Mouse (Mus musculus): ENCODE results near the gene Riok2.

Riok2 gene

DNA sequence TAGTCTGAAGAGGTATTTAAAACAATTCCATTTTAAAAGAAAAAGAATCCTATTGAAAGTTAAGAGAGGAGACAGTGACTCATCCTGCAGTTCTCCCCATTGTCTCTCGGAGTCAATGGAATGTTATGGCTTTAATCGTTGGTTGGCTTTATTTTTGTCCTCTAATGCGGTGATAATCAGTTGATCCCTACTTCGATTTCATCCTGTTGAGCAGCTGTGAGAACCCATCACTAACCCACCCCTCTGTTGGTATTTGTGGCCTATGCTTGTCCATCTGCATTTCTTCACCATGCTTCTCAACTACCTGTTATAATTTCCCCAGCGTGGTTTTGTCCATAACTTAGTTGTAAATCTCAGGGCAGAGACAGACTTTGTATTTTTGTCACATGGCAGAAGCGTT is 34.0 kb downstream of the Riok2 start:
- DNase-seq (ENCODE audit: low read depth, low spot score): no peak

DNA sequence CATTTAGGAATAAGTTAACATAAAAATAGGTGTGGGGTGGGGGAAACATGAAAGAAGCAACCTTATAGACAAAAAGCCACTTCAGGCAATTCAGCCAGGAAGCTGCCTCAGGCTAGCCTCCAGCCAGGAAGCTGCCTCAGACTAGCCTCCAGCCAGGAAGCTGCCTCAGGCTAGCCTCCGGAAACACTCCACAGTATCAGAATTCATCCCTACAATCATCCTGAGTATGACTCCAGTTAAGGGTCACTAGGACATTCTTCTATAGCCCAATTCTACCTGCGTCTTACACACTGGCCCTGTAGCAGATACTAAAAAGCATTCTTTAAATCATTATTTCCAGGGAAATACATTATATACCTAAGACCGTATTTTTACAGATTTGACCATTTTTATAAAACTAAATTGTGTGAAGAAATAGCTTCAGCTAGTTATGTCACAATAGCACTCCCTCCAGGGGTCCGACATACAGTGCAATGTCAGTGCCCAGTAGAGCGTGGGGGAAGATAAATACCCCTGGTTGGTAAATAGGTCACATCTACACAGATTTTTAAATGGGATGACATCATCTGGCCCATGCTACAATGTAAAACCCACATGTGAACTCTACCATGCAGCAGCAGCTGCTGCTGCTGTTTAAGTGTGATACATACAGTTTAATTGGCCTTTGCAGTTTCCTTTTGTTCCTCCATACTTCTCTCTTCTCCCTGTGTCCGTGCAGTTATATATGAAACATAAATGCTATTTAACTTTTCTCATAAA is 34.8 kb downstream of the Riok2 start:
- DNase-seq (ENCODE audit: low read depth, low spot score): peak; percentile 63

GRCm38 (mm10) chr17:17409601-17410000 is 35.5 kb downstream of the Riok2 start:
- DNase-seq (ENCODE audit: low read depth, low spot score): no peak

DNA sequence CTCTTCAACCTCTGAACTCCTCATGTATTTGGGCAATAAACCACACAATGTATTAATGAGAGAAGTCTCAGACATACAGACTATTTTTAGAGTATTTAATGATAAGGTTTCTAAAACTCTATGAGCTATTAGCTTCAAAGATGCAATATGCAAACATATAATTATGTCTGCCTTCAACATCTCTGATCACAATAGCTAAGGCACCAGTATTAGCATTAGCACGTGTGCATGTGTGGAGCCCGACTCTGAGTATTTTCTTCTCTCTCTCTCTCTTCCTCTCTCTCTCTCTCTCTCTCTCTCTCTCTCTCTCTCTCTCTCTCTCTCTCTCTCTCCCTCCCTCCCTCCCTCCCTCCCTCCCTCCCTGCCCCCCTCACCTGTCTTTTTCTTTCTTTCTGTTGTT is 37.3 kb downstream of the Riok2 start:
- DNase-seq (ENCODE audit: low read depth, low spot score): no peak

DNA sequence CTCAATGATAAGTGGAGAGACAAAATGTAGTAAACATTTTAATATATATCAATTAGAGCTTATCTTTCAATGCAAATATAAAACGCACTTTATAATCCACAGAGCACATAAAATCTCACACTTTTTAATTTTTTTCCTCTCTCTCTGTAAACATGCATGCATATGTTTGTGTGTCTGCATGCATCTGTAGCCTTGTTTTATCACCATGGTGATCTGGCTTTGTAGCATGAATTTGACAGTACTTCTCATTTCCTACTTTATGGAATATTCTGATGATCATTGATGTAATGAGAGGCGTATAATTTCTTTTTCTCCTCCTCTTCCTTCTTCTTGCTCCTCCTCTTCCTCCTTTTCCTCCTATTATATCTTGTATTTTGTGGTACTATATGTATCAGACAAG is 38.1 kb downstream of the Riok2 start:
- DNase-seq (ENCODE audit: low read depth, low spot score): no peak

DNA sequence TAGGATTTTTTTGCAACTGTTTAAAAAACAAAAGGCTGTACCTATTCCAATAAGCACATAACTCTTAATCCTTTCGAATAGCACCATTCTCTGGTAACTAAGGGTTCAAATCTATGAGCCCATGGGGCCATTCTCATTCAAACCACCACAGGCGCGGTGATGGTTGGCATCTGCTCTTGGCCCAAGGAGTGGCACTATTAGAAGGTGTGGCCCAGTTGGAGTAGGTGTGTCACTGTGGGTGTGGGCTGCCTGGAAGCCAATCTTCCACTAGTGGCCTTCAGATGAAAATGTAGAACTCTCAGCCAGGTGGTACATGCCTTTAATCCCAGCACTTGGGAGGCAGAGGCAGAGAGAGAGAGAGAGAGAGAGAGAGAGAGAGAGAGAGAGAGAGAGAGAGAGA is 40.1 kb downstream of the Riok2 start:
- DNase-seq (ENCODE audit: low read depth, low spot score): peak; percentile 76

DNA sequence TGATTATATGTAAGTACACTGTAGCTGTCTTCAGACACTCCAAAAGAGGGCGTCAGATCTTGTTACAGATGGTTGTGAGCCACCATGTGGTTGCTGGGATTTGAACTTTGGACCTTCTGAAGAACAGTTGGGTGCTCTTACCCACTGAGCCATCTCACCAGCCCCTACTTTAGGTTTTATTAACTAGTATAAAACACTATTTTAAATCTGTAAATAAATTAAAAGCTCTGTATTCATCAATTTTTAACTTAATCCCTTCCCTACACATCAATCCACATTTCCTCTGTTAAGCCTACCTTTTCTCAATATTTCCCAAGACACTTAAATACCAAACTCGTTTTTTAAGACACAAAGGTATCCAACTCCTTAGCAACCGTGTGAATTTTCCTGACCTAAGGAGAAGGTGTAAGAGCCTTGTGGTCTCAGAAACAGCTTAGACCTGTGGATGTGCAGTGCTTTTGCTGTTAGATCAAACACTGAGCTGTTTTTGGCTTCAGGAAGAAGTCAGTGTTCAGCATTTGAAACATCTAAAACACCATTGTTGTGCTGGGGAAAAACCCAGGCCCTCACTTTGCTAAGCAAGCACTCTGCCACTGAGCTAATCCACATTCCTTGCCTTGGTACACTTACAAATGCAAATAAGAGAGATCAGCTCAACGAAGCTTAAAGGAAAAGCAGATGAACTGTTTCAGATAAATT is 50.6 kb downstream of the Riok2 start:
- DNase-seq (ENCODE audit: low read depth, low spot score): peak; percentile 80

- no peak for DNase-seq (ENCODE audit: low read depth, low spot score)
Observed at GRCm38 (mm10) chr17:17425308-17425813, 51.3 kb downstream of the Riok2 start.

DNA sequence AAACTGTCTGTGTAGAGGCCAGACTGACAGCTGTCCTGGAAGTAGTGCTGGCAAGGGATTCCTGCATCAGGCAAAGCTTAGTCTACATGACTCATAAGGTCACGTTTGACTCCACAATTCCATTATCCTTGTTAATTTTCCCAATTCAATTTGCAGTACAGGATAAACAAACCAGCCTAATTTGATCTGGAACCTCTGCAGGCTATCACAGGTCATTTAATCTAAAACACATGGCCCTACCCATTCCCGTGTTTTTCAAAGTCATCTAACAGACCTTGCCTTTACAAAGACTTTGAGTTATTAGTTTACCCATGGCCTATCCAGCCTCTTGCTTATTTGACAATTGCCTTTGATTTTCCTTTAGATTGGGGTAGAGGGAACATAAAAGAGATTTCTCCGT is 51.8 kb downstream of the Riok2 start:
- no peak for DNase-seq (ENCODE audit: low read depth, low spot score)

GRCm38 (mm10) chr17:17428888-17429287 is 54.8 kb downstream of the Riok2 start:
- DNase-seq (ENCODE audit: low read depth, low spot score): no peak

DNA sequence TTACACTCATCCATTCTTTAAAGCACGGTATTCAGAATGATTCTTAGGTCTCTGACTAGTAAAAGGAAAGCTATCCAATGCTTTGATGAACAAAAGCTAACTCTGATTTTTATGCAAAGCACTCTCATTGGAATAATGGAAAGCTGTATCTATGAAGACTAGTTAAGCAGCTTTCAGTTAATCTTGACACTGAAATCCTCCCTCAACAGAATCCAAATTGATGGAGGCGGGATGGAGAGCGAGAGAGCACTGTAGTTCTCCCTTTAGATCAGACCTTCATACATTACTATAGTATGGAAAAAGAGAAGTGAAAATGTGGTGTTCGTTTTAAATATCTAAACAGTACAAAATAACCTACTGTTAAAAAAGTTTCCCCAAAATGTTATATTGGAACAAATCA is 59.6 kb downstream of the Riok2 start:
- no peak for DNase-seq (ENCODE audit: low read depth, low spot score)

DNA sequence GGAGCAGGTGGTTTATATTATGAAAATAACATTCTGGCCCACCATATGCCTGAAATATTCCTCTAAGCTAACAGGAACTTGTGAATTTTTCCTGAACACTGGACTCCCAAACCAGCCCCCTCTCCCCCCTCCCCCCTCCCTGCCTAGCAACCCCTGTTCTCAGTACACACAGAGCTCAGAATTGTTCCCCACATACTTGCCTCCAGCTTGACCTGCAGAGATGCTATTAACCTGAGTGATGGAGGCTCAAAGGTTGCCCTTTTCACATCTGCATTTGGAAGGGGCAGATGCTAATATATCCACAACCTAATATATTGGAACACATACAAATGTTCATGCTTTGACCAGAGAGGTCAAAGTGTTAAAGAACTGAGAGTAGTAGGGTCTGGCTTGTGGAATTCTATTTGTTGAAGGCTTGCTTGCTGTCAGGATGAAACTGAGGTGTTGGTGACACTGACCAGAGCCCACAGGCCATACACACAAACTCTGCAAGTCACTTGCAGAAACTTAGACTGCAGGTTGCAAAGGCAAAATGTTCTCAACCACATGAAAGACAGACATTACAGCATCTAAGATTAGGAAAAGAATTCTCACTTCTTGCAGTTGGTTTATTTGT is 64.6 kb downstream of the Riok2 start:
- DNase-seq (ENCODE audit: low read depth, low spot score): no peak

GRCm38 (mm10) chr17:17441876-17442498 is 67.9 kb downstream of the Riok2 start:
- DNase-seq (ENCODE audit: low read depth, low spot score): no peak

GRCm38 (mm10) chr17:17444297-17444886 is 70.3 kb downstream of the Riok2 start:
- peak; percentile 64 for DNase-seq (ENCODE audit: low read depth, low spot score)
